Mouse (Mus musculus) midbrain, embryonic 13.5 days (tissue): ENCODE data around the gene Slc7a8. TPM values are rescaled to one million over a fixed set of nuclear protein-coding genes. Genes with fewer than 3 reads are reported as not detected.

ENCODE experiments used
- ATAC-seq: fragments of 200-750 bp; cut with Nextera tagmentation; 2 replicates; pipeline ENCODE4 v1.8.0; 2017; ENCODE audit warnings: mild to moderate bottlenecking, moderate TSS enrichment, moderate library complexity
- H3K27ac ChIP-seq: fragments of 300-500 bp; sonication (generic); 2 replicates; pipeline ENCODE4 v1.5.1; 2015; ENCODE audit warnings: inconsistent platforms, mild to moderate bottlenecking, moderate library complexity
- H3K27me3 ChIP-seq: fragments of 300-500 bp; sonication (generic); 2 replicates; pipeline ENCODE4 v1.6.1; 2015; ENCODE audit warnings: mild to moderate bottlenecking, inconsistent platforms
- H3K36me3 ChIP-seq: fragments of 300-500 bp; sonication (generic); 2 replicates; pipeline ENCODE4 v1.6.1; 2015; ENCODE audit warnings: mild to moderate bottlenecking, inconsistent platforms
- H3K4me1 ChIP-seq: fragments of 300-500 bp; sonication (generic); replicated peaks from 2 replicates; pipeline ENCODE4 v1.6.1; 2015; ENCODE audit warnings: inconsistent platforms
- H3K4me2 ChIP-seq: fragments of 300-500 bp; sonication (generic); replicated peaks from 2 replicates; pipeline ENCODE4 v1.6.1; 2015; ENCODE audit warnings: moderate library complexity, mild to moderate bottlenecking, inconsistent platforms
- H3K4me3 ChIP-seq: fragments of 300-500 bp; sonication (generic); replicated peaks from 2 replicates; pipeline ENCODE4 v1.5.1; 2015; ENCODE audit warnings: mild to moderate bottlenecking, inconsistent platforms
- H3K9ac ChIP-seq: fragments of 300-500 bp; sonication (generic); replicated peaks from 2 replicates; pipeline ENCODE4 v1.6.1; 2015; ENCODE audit warnings: mild to moderate bottlenecking, inconsistent platforms
- H3K9me3 ChIP-seq: fragments of 300-500 bp; sonication (generic); 2 replicates; pipeline ENCODE4 v1.6.1; 2016; ENCODE audit warnings: mild to moderate bottlenecking, inconsistent platforms
- WGBS: fragments of 180-500 bp; shearing (Covaris S2); methylation state at CpG from one replicate; pipeline ENCODE4 v1.1.7; 2015; 5-methylcytosine and 5-hydroxymethylcytosine counted together
- polyA plus RNA-seq: library from polyadenylated mRNA; unstranded; fragments of >200 nt; fragmentation: Nextera tagmentation; extraction: Ambion mirVana; gene quantifications from 2 replicates; pipeline ENCODE4 v1.2.1, GENCODE M21; 2015

Slc7a8 gene
- polyA plus RNA-seq, 1 experiment from 2014 or later: 4.6 TPM

- 87% methylated on average over 1 of the region's 1 CpGs for WGBS
Measured at GRCm38 (mm10) chr14:54795901-54796300, 14.2 kb upstream of the Slc7a8 start.

GRCm38 (mm10) chr14:54793894-54794830 lies 12.4 kb upstream of the Slc7a8 start:
- ATAC-seq: no peak
- Histone ChIP-seq H3K4me1 (no peaks in the 10 kb centered on the region), H3K36me3 (no peaks in the 10 kb centered on the region), H3K4me2 (no peak overlapping the region), H3K27me3 (no peaks in the 10 kb centered on the region), H3K9me3 (no peaks in the 10 kb centered on the region), H3K4me3 (no peak overlapping the region), H3K27ac (no peak overlapping the region), H3K9ac (no peak overlapping the region)
- WGBS: 83% methylated on average over 8 of the region's 8 CpGs

More at GRCm38 (mm10) chr14:54795901-54796300, 14.2 kb upstream of the Slc7a8 start:
- no peaks in the 10 kb centered on the region for H3K27me3 ChIP-seq
- ATAC-seq: no peak
- H3K9ac ChIP-seq: no peak overlapping the region
- no peak overlapping the region for H3K4me2 ChIP-seq
- H3K27ac ChIP-seq: no peak overlapping the region
- no peaks in the 10 kb centered on the region for H3K36me3 ChIP-seq
- no peaks in the 10 kb centered on the region for H3K4me1 ChIP-seq
- H3K4me3 ChIP-seq: no peak overlapping the region
- no peaks in the 10 kb centered on the region for H3K9me3 ChIP-seq

GRCm38 (mm10) chr14:54793351-54793750 lies 11.6 kb upstream of the Slc7a8 start:
- Histone ChIP-seq H3K27ac (no peak overlapping the region), H3K27me3 (no peaks in the 10 kb centered on the region), H3K4me3 (no peak overlapping the region), H3K36me3 (no peaks in the 10 kb centered on the region), H3K9ac (no peak overlapping the region), H3K9me3 (no peaks in the 10 kb centered on the region), H3K4me1 (no peaks in the 10 kb centered on the region), H3K4me2 (no peak overlapping the region)
- ATAC-seq: no peak
- WGBS: 69% methylated on average over 1 of the region's 1 CpGs

GRCm38 (mm10) chr14:54792166-54792565 lies 10.4 kb upstream of the Slc7a8 start:
- WGBS: 75% methylated on average over 6 of the region's 6 CpGs

GRCm38 (mm10) chr14:54788231-54788630 lies 6.5 kb upstream of the Slc7a8 start:
- no peaks in the 10 kb centered on the region for H3K36me3 ChIP-seq
- ATAC-seq: no peak
- H3K9ac ChIP-seq: no peak overlapping the region
- no peak overlapping the region for H3K4me2 ChIP-seq
- no peaks in the 10 kb centered on the region for H3K27me3 ChIP-seq
- no peaks in the 10 kb centered on the region for H3K9me3 ChIP-seq
- no peaks in the 10 kb centered on the region for H3K4me1 ChIP-seq
- H3K4me3 ChIP-seq: no peak overlapping the region
- no peak overlapping the region for H3K27ac ChIP-seq
- 94% methylated on average over 5 of the region's 5 CpGs for WGBS

More at GRCm38 (mm10) chr14:54792166-54792565, 10.4 kb upstream of the Slc7a8 start:
- H3K9me3 ChIP-seq: no peaks in the 10 kb centered on the region
- H3K36me3 ChIP-seq: no peaks in the 10 kb centered on the region
- H3K9ac ChIP-seq: no peak overlapping the region
- no peak overlapping the region for H3K4me2 ChIP-seq
- ATAC-seq: no peak
- H3K27me3 ChIP-seq: no peaks in the 10 kb centered on the region
- H3K4me3 ChIP-seq: no peak overlapping the region
- no peak overlapping the region for H3K27ac ChIP-seq
- no peaks in the 10 kb centered on the region for H3K4me1 ChIP-seq

- Histone ChIP-seq H3K9ac (no peak overlapping the region), H3K4me2 (no peak overlapping the region), H3K36me3 (no peaks in the 10 kb centered on the region), H3K27me3 (0 out of 2 replicates have a peak, but pooled peaks cover 3% of the 10 kb centered on the region), H3K27ac (no peak overlapping the region), H3K4me1 (no peaks in the 10 kb centered on the region), H3K4me3 (no peak overlapping the region), H3K9me3 (no peaks in the 10 kb centered on the region)
- ATAC-seq: no peak
- WGBS: 51% methylated on average over 4 of the region's 4 CpGs
Measured at GRCm38 (mm10) chr14:54787226-54787625, 5.5 kb upstream of the Slc7a8 start.

- WGBS: 79% methylated on average over 10 of the region's 10 CpGs
- no peak overlapping the region for H3K9ac ChIP-seq
- H3K27ac ChIP-seq: no peak overlapping the region
- H3K4me1 ChIP-seq: 0 out of 2 replicates have a peak, but pooled peaks cover 4% of the 10 kb centered on the region
- H3K4me3 ChIP-seq: no peak overlapping the region
- no peaks in the 10 kb centered on the region for H3K9me3 ChIP-seq
- H3K4me2 ChIP-seq: no peak overlapping the region
- no peak for ATAC-seq
- H3K36me3 ChIP-seq: no peaks in the 10 kb centered on the region
- H3K27me3 ChIP-seq: 0 out of 2 replicates have a peak, but pooled peaks cover 5% of the 10 kb centered on the region
Measured at GRCm38 (mm10) chr14:54786489-54786888, 4.7 kb upstream of the Slc7a8 start.

- ATAC-seq: no peak
- H3K4me2 ChIP-seq: no peak overlapping the region
- H3K36me3 ChIP-seq: no peaks in the 10 kb centered on the region
- 44% methylated on average over 4 of the region's 4 CpGs for WGBS
- no peak overlapping the region for H3K27ac ChIP-seq
- H3K4me1 ChIP-seq: 0 out of 2 replicates have a peak, but pooled peaks cover 5% of the 10 kb centered on the region
- no peaks in the 10 kb centered on the region for H3K9me3 ChIP-seq
- 0 out of 2 replicates have a peak, but pooled peaks cover 5% of the 10 kb centered on the region for H3K27me3 ChIP-seq
- no peak overlapping the region for H3K9ac ChIP-seq
- no peak overlapping the region for H3K4me3 ChIP-seq
Measured at GRCm38 (mm10) chr14:54785898-54786297, 4.2 kb upstream of the Slc7a8 start.

GRCm38 (mm10) chr14:54782971-54783370 lies 1.2 kb upstream of the Slc7a8 start:
- WGBS: 87% methylated on average over 6 of the region's 6 CpGs

GRCm38 (mm10) chr14:54780836-54781609 lies 723 bp downstream of the Slc7a8 start:
- Histone ChIP-seq H3K9ac (peak overlapping the region; percentile 63), H3K4me1 (peaks cover 14% of the 10 kb centered on the region), H3K36me3 (no peaks in the 10 kb centered on the region), H3K9me3 (no peaks in the 10 kb centered on the region), H3K4me3 (peak overlapping the region; percentile 52), H3K27ac (peak overlapping the region; percentile 57), H3K4me2 (peak overlapping the region; percentile 89), H3K27me3 (peaks cover 20% of the 10 kb centered on the region; the same call in 1 of the 2 replicates)
- ATAC-seq: peak; percentile 86
- WGBS: 2% methylated on average over 35 of the region's 35 CpGs

More at GRCm38 (mm10) chr14:54782971-54783370, 1.2 kb upstream of the Slc7a8 start:
- no peak overlapping the region for H3K9ac ChIP-seq
- no peak overlapping the region for H3K27ac ChIP-seq
- no peak overlapping the region for H3K4me2 ChIP-seq
- H3K36me3 ChIP-seq: no peaks in the 10 kb centered on the region
- no peaks in the 10 kb centered on the region for H3K9me3 ChIP-seq
- peaks cover 20% of the 10 kb centered on the region; the same call in 1 of the 2 replicates for H3K27me3 ChIP-seq
- H3K4me1 ChIP-seq: peaks cover 14% of the 10 kb centered on the region
- no peak for ATAC-seq
- H3K4me3 ChIP-seq: no peak overlapping the region

- Histone ChIP-seq H3K9me3 (no peaks in the 10 kb centered on the region), H3K27ac (no peak overlapping the region), H3K4me3 (no peak overlapping the region), H3K36me3 (no peaks in the 10 kb centered on the region), H3K9ac (no peak overlapping the region), H3K27me3 (peaks cover 20% of the 10 kb centered on the region; the same call in 1 of the 2 replicates), H3K4me2 (peak overlapping the region; percentile 89), H3K4me1 (peaks cover 14% of the 10 kb centered on the region)
- no peak for ATAC-seq
- WGBS: 90% methylated on average over 9 of the region's 9 CpGs
Measured at GRCm38 (mm10) chr14:54780084-54780483, 1.7 kb downstream of the Slc7a8 start.

- WGBS: 84% methylated on average over 4 of the region's 4 CpGs
- Histone ChIP-seq H3K27me3 (peaks cover 20% of the 10 kb centered on the region; the same call in 1 of the 2 replicates), H3K4me2 (no peak overlapping the region), H3K9me3 (no peaks in the 10 kb centered on the region), H3K27ac (no peak overlapping the region), H3K4me1 (peaks cover 14% of the 10 kb centered on the region), H3K36me3 (no peaks in the 10 kb centered on the region), H3K4me3 (no peak overlapping the region), H3K9ac (no peak overlapping the region)
- no peak for ATAC-seq
Measured at GRCm38 (mm10) chr14:54777893-54778292, 3.9 kb downstream of the Slc7a8 start.
